Mouse (Mus musculus) E14TG2a.4 (cell line): ENCODE results near the gene Psmb9.

Source experiments
- CTCF ChIP-seq: conservative IDR thresholded peaks from 2 replicates; pipeline ENCODE4 v1.5.1; 2014; ENCODE audit warnings: low read length
- NANOG ChIP-seq: IDR thresholded peaks from 2 replicates; pipeline ENCODE4 v1.6.1; 2014; ENCODE audit warnings: borderline replicate concordance, low read length, mixed read lengths
- POU5F1 ChIP-seq: IDR thresholded peaks from 2 replicates; pipeline ENCODE4 v1.6.1; 2014; ENCODE audit warnings: low read length, borderline replicate concordance

- TF ChIP-seq CTCF (no peak), POU5F1 (no peak), NANOG (no peak)
These were observed 32.0 kb downstream of the Psmb9 start for GRCm38 (mm10) chr17:34155534-34155933.
